Mouse (Mus musculus): ENCODE measurements around the gene Lrriq1. TPM values are rescaled to one million over a fixed set of nuclear protein-coding genes. Genes with fewer than 3 reads are reported as not detected.
A peak's percentile ranks its signal among the peaks of the same experiment; 100 is the strongest.

Lrriq1 gene
- polyA plus RNA-seq, 1 experiment from 2014 or later = 0.10 TPM

DNA sequence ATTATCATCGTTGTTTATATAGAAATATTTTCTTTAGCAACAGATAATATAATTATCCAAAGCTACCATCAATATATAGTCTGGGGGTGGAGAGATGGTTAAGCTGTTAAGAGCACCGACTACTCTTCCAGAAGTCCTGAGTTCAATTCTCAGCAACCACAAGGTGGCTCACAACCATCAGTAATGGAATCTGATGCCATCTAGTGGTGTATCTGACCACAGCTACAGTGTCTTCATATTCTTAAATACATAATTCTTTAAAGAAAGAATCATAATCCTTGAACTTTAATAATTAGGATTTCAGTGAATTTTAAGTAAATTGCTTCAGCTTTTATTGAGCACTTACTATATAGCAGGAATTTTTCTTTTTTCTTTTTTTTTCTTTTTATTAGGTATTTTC is 128.0 kb downstream of the Lrriq1 start:
- no peak for TF ChIP-seq EP300 (optimal IDR thresholded peaks at IDR 0.05)
- TF ChIP-seq CTCF (IDR thresholded peaks at IDR 0.05; ENCODE audit: low read depth) = peak; percentile 48
- H3K9me3 ChIP-seq (ENCODE audit: control insufficient read depth, low read length) = no peaks in the 10 kb centered on the region
- no peak overlapping the region for H3K4me2 ChIP-seq (replicated peaks; ENCODE audit: low read depth)
- H3K4me3 ChIP-seq (ENCODE audit: low read depth, low read length) = no peak overlapping the region
- H3K36me3 ChIP-seq (ENCODE audit: control insufficient read depth, insufficient read depth, low read length) = no peaks in the 10 kb centered on the region
- no peak for ATAC-seq (ENCODE audit: low FRiP score, low TSS enrichment)
- no peak for DNase-seq (ENCODE audit: low spot score)
- H3K9ac ChIP-seq (ENCODE audit: low read length) = no peak overlapping the region
- 81% methylated on average over 2 of the region's 2 CpGs for WGBS
- no peaks in the 10 kb centered on the region for H3K4me1 ChIP-seq (replicated peaks; ENCODE audit: control insufficient read depth, insufficient read depth)
- H3K27me3 ChIP-seq (ENCODE audit: control insufficient read depth, insufficient read depth, low read length) = no peaks in the 10 kb centered on the region
- no peak overlapping the region for H3K27ac ChIP-seq (replicated peaks)

DNA sequence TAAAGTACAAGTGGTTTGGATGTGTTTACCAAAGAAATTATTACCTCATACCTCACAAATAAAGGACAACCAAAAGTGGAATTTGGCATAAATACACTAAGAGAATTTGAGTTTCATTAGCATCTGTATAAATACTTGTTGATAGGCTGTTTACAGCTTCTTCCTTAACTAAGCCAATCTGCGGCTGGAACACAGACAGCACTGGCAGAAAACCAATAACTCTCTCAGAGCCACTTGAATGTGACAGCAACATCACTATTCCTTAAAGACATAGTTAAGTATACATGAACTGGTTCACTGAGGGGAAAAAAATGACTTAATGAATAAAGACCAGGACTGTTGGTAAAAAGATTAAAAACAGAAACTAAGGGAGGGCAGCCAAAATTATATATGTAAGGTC is 150.0 kb downstream of the Lrriq1 start:
- WGBS = 41% methylated on average over 1 of the region's 1 CpGs
- DNase-seq (ENCODE audit: low spot score) = no peak
- no peak overlapping the region for H3K27ac ChIP-seq (replicated peaks)
- H3K27me3 ChIP-seq (ENCODE audit: control insufficient read depth, insufficient read depth, low read length) = no peaks in the 10 kb centered on the region
- ATAC-seq (ENCODE audit: low FRiP score, low TSS enrichment) = no peak
- no peaks in the 10 kb centered on the region for H3K9me3 ChIP-seq (ENCODE audit: control insufficient read depth, low read length)
- no peaks in the 10 kb centered on the region for H3K36me3 ChIP-seq (ENCODE audit: control insufficient read depth, insufficient read depth, low read length)
- TF ChIP-seq CTCF (IDR thresholded peaks at IDR 0.05; ENCODE audit: low read depth) (no peak), EP300 (optimal IDR thresholded peaks at IDR 0.05) (no peak)
- H3K4me2 ChIP-seq (replicated peaks; ENCODE audit: low read depth) = no peak overlapping the region
- no peak overlapping the region for H3K4me3 ChIP-seq (ENCODE audit: low read depth, low read length)
- H3K9ac ChIP-seq (ENCODE audit: low read length) = no peak overlapping the region
- H3K4me1 ChIP-seq (replicated peaks; ENCODE audit: control insufficient read depth, insufficient read depth) = no peaks in the 10 kb centered on the region

DNA sequence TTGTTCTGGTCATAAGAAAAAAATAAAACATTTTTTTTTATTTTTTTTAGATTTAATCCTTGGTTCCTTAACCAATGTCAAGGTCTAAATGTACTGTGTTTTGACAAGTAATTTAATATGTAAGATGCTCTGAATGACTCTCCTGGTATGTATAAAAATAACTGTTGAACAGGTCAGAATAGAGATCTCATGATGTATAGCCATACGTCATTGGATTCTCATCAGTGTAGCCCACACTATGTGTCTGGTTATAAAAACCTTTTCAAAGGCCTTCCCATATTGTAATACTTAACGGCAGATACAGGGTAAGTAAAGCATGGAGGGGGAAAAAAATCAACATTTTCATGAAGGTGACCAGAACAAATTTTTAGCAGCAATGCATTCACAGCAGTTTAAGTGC is 186.5 kb downstream of the Lrriq1 start:
- Histone ChIP-seq H3K4me2 (replicated peaks; ENCODE audit: low read depth) (no peak overlapping the region), H3K4me1 (replicated peaks; ENCODE audit: control insufficient read depth, insufficient read depth) (no peaks in the 10 kb centered on the region), H3K27ac (replicated peaks) (no peak overlapping the region), H3K4me3 (ENCODE audit: low read depth, low read length) (no peak overlapping the region), H3K9ac (ENCODE audit: low read length) (no peak overlapping the region), H3K36me3 (ENCODE audit: control insufficient read depth, insufficient read depth, low read length) (no peaks in the 10 kb centered on the region), H3K27me3 (ENCODE audit: control insufficient read depth, insufficient read depth, low read length) (no peaks in the 10 kb centered on the region), H3K9me3 (ENCODE audit: control insufficient read depth, low read length) (no peaks in the 10 kb centered on the region)
- ATAC-seq (ENCODE audit: low FRiP score, low TSS enrichment) (no peak), DNase-seq (ENCODE audit: low spot score) (no peak)
- WGBS = 81% methylated on average over 2 of the region's 2 CpGs
- no peak for TF ChIP-seq EP300 (optimal IDR thresholded peaks at IDR 0.05)
- TF ChIP-seq CTCF (IDR thresholded peaks at IDR 0.05; ENCODE audit: low read depth) = no peak

DNA sequence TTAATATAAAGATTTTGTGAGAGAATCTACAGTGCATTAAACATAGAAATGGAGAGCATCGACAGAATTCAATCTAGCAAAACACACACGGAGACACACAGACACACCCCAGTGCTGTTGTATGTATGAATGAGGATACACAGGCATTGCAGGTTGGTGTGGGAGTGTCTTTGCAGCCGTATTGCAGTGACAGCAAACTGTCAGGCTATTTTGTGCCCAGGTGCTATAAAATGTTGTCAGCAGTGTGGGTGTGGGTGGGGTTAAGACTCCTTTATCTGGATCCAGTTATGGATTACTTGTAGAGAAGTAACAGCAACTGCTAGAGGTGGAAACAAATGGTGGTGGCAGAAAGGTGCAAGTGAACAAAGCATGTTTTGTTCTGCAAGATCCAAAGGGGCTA is 189.5 kb downstream of the Lrriq1 start:
- H3K4me3 ChIP-seq (ENCODE audit: low read depth, low read length) = no peak overlapping the region
- no peaks in the 10 kb centered on the region for H3K9me3 ChIP-seq (ENCODE audit: control insufficient read depth, low read length)
- no peak for TF ChIP-seq EP300 (optimal IDR thresholded peaks at IDR 0.05)
- TF ChIP-seq CTCF (IDR thresholded peaks at IDR 0.05; ENCODE audit: low read depth) = no peak
- WGBS = 52% methylated on average over 3 of the region's 3 CpGs
- H3K27ac ChIP-seq (replicated peaks) = no peak overlapping the region
- H3K4me1 ChIP-seq (replicated peaks; ENCODE audit: control insufficient read depth, insufficient read depth) = no peaks in the 10 kb centered on the region
- H3K36me3 ChIP-seq (ENCODE audit: control insufficient read depth, insufficient read depth, low read length) = no peaks in the 10 kb centered on the region
- no peaks in the 10 kb centered on the region for H3K27me3 ChIP-seq (ENCODE audit: control insufficient read depth, insufficient read depth, low read length)
- ATAC-seq (ENCODE audit: low FRiP score, low TSS enrichment) (no peak), DNase-seq (ENCODE audit: low spot score) (no peak)
- H3K4me2 ChIP-seq (replicated peaks; ENCODE audit: low read depth) = no peak overlapping the region
- no peak overlapping the region for H3K9ac ChIP-seq (ENCODE audit: low read length)

DNA sequence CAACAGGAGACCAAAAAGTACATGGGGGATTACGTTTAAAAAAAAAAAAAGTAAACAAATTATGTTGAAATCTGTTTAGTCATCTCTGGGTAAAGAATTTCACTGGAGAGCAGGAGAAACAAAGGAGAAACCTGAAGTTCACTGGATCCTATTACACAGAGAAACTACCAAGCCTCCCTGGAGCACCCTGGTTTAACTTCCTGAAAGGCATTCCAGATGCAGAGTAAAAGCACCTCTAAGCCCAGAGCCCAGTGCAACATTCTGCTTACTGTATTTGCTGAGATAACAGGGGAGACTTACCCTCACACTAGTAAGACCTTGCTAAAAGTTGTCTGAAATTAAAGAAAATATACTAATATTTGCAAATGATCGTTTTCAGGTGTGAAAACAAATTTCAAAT is 191.1 kb downstream of the Lrriq1 start:
- WGBS = 48% methylated on average over 2 of the region's 2 CpGs

DNA sequence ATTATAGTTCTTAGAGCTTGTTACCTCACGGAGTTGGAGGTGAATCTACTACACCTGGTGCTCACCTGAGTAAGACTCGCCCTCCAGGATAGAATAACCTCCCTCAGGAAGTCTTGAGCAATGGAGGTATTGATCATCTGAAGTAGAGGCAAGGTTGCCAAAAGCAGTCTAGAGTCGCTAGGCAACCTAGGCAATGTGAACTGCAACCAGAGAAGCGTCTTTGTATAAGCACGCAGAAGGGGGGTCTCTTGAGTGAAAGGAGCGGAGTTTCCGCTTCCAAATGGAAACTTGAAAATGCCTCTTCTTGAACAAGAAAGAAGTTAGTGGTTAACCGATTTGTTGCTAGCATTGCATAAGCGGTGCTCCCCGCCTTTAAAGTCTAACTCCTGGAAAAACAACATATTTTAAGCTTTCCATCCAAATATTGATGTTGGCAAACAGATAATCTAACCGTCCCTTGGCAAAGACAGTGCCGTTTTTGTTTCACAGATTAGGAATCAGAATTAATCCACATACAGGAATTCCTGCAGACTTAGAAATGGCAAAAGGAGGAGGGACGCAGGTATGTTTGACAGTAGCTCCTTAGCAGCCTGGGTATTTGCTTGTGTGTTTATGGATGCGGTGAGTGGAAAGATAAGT is 201.0 kb downstream of the Lrriq1 start:
- peaks cover 12% of the 10 kb centered on the region; the same call in 1 of the 2 replicates for H3K27me3 ChIP-seq (ENCODE audit: control insufficient read depth, insufficient read depth, low read length)

More for the DNA sequence above, 191.1 kb downstream of the Lrriq1 start:
- ATAC-seq (ENCODE audit: low FRiP score, low TSS enrichment) (no peak), DNase-seq (ENCODE audit: low spot score) (no peak)
- Histone ChIP-seq H3K9ac (ENCODE audit: low read length) (no peak overlapping the region), H3K27me3 (ENCODE audit: control insufficient read depth, insufficient read depth, low read length) (no peaks in the 10 kb centered on the region), H3K4me3 (ENCODE audit: low read depth, low read length) (no peak overlapping the region), H3K4me1 (replicated peaks; ENCODE audit: control insufficient read depth, insufficient read depth) (no peaks in the 10 kb centered on the region), H3K9me3 (ENCODE audit: control insufficient read depth, low read length) (no peaks in the 10 kb centered on the region), H3K27ac (replicated peaks) (no peak overlapping the region), H3K36me3 (ENCODE audit: control insufficient read depth, insufficient read depth, low read length) (no peaks in the 10 kb centered on the region), H3K4me2 (replicated peaks; ENCODE audit: low read depth) (no peak overlapping the region)
- TF ChIP-seq EP300 (optimal IDR thresholded peaks at IDR 0.05) = no peak
- TF ChIP-seq CTCF (IDR thresholded peaks at IDR 0.05; ENCODE audit: low read depth) = no peak

More for the DNA sequence above, 201.0 kb downstream of the Lrriq1 start:
- Histone ChIP-seq H3K36me3 (ENCODE audit: control insufficient read depth, insufficient read depth, low read length) (no peaks in the 10 kb centered on the region), H3K27ac (replicated peaks) (no peak overlapping the region), H3K4me1 (replicated peaks; ENCODE audit: control insufficient read depth, insufficient read depth) (no peaks in the 10 kb centered on the region), H3K4me2 (replicated peaks; ENCODE audit: low read depth) (no peak overlapping the region), H3K9ac (ENCODE audit: low read length) (no peak overlapping the region), H3K9me3 (ENCODE audit: control insufficient read depth, low read length) (no peaks in the 10 kb centered on the region), H3K4me3 (ENCODE audit: low read depth, low read length) (no peak overlapping the region)
- no peak for TF ChIP-seq EP300 (optimal IDR thresholded peaks at IDR 0.05)
- TF ChIP-seq CTCF (IDR thresholded peaks at IDR 0.05; ENCODE audit: low read depth) = no peak
- ATAC-seq (ENCODE audit: low FRiP score, low TSS enrichment) (no peak), DNase-seq (ENCODE audit: low spot score) (no peak)
- 2% methylated on average over 14 of the region's 14 CpGs for WGBS

Measured in stomach, postnatal 0 days (tissue).